Mouse (Mus musculus) intestine, embryonic 15.5 days (tissue): ENCODE results near the gene Ankrd34a. TPM values are rescaled to one million over a fixed set of nuclear protein-coding genes. Genes with fewer than 3 reads are reported as not detected.
A peak's percentile ranks its signal among the peaks of the same experiment; 100 is the strongest.

Source experiments
- ATAC-seq: fragments of 200-750 bp; cut with Nextera tagmentation; 2 replicates; pipeline ENCODE4 v1.8.0; 2017; ENCODE audit warnings: moderate TSS enrichment, moderate library complexity
- H3K27ac ChIP-seq: fragments of 300-500 bp; sonication (generic); 2 replicates; pipeline ENCODE4 v1.5.1; 2015; ENCODE audit warnings: mild to moderate bottlenecking, inconsistent platforms
- H3K27me3 ChIP-seq: fragments of 300-500 bp; sonication (generic); replicated peaks from 2 replicates; pipeline ENCODE4 v1.6.1; 2015; ENCODE audit warnings: inconsistent platforms
- H3K36me3 ChIP-seq: fragments of 300-500 bp; sonication (generic); 2 replicates; pipeline ENCODE4 v1.6.1; 2015; ENCODE audit warnings: inconsistent platforms
- H3K4me1 ChIP-seq: fragments of 300-500 bp; sonication (generic); replicated peaks from 2 replicates; pipeline ENCODE4 v1.6.1; 2015; ENCODE audit warnings: inconsistent platforms
- H3K4me2 ChIP-seq: fragments of 300-500 bp; sonication (generic); replicated peaks from 2 replicates; pipeline ENCODE4 v1.6.1; 2015; ENCODE audit warnings: mild to moderate bottlenecking, inconsistent platforms
- H3K4me3 ChIP-seq: fragments of 300-500 bp; sonication (generic); replicated peaks from 2 replicates; pipeline ENCODE4 v1.5.1; 2015; ENCODE audit warnings: inconsistent platforms
- H3K9ac ChIP-seq: fragments of 300-500 bp; sonication (generic); 2 replicates; pipeline ENCODE4 v1.6.1; 2015; ENCODE audit warnings: inconsistent platforms
- H3K9me3 ChIP-seq: fragments of 300-500 bp; sonication (generic); 2 replicates; pipeline ENCODE4 v1.6.1; 2016; ENCODE audit warnings: inconsistent platforms
- WGBS: fragments of 180-500 bp; shearing (Covaris S2); methylation state at CpG from one replicate; pipeline ENCODE4 v1.1.7; 2015; 5-methylcytosine and 5-hydroxymethylcytosine counted together
- polyA plus RNA-seq: library from polyadenylated mRNA; unstranded; fragments of >200 nt; fragmentation: Nextera tagmentation; extraction: Ambion mirVana; gene quantifications from 2 replicates; pipeline ENCODE4 v1.2.1, GENCODE M21; 2015

Gene Ankrd34a
- polyA plus RNA-seq, 1 experiment from 2014 or later = 2.3 TPM

DNA sequence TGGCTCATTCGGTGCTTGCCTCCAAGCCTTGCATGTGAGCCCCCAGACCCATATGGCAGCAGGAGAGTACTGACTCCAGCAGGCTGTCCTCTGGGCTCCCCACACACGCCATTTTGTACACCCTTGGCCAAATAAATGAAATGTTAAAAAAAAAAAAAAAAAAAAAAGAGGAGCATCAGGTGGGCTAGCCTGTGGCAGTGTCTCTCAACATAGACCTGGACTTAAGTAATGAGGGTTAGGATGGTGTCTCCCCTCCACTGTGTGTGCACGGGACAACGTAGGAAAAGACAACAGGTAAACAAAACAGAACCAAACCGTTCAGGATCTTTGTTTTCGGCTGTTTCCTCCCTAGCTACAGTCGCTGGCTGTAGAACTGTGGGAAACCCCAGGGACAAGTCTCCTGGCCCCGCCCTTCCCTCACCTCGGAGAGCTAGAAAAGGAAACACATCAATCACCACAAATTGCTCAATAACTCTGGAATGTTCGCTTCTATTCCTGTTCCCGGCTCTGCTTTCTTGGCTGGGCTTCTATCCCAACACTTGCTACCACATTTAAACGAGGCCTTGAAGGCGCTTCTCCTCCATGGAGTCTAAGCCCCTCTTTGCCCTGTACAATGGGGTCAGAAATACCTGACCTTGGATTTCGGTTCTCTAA lies 20.3 kb upstream of the Ankrd34a start:
- Histone ChIP-seq H3K9ac (no peak overlapping the region), H3K4me1 (peaks cover 26% of the 10 kb centered on the region)
- 25% methylated on average over 14 of the region's 14 CpGs for WGBS

DNA sequence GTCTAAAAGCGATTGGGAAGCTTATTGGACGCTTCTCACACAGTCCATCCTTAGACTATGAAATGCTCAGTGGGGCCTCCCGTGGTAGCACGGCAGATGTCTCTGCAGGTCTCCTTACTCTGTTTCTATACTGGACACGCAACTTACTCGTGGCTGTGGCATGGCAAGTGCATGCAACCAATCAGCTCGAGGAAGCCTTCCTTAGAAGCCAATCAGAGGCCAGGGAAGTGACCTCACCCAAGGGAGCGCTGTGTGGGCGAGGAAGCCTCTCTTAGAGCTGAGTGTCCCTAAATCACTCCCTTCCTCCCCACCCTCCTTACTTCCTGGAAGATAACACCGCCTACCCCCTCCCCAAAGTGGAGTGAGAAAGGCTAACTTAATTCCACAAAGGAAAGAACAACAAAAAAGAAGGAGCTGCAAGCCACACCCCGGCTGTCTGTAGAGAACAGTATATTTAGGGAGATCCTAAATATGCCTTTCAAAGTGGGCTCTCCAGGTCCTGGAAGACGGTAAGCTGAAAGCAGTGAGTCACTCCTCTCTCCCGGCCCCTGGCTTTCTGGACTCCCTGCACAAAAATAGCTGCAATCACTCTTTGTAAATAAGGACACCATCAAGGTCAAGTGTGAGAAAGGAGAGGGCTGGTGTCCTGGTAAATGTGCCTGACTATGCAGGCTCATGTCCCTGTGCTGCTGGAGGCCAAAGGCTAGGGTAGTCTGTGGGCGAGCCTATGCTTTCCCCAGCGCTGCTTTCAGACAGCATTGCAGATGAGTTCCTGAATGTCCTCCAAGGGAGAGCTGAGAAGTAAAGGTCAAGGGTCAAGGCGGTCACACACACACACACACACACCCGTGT lies 19.5 kb upstream of the Ankrd34a start, which contains the start of gene Gm16253:
Gene Gm16253 (plus strand): TSS at position 295 of the 852 bp plus-strand sequence.
- peak within 1 kb of the TSS; percentile 52 for H3K4me2 ChIP-seq
- H3K9me3 ChIP-seq = no peaks in the 10 kb centered on the region
- no peaks in the 10 kb centered on the region for H3K36me3 ChIP-seq
- no peak within 1 kb of the TSS for H3K9ac ChIP-seq
- H3K4me1 ChIP-seq = peaks cover 26% of the 10 kb centered on the region
- peak within 1 kb of the TSS; percentile 93 for H3K27ac ChIP-seq
- no peaks in the 10 kb centered on the region for H3K27me3 ChIP-seq
- peak within 1 kb of the TSS; percentile 9; the same call in 1 of the 2 replicates for H3K4me3 ChIP-seq
- peak; percentile 88 for ATAC-seq
- WGBS = 11% methylated on average over 17 of the region's 17 CpGs

More for the DNA sequence above, 20.3 kb upstream of the Ankrd34a start:
- Histone ChIP-seq H3K4me2 (peak overlapping the region; percentile 52), H3K27ac (peak overlapping the region; percentile 93), H3K27me3 (no peaks in the 10 kb centered on the region), H3K9me3 (no peaks in the 10 kb centered on the region), H3K4me3 (0 out of 2 replicates have a peak overlapping the region, but pooled peaks have one; percentile 9), H3K36me3 (no peaks in the 10 kb centered on the region)
- peak; percentile 68 for ATAC-seq

- no peak for ATAC-seq
- Histone ChIP-seq H3K27me3 (no peaks in the 10 kb centered on the region), H3K36me3 (no peaks in the 10 kb centered on the region), H3K4me1 (peaks cover 26% of the 10 kb centered on the region), H3K9me3 (no peaks in the 10 kb centered on the region), H3K4me2 (peak overlapping the region; percentile 52; the same call in 1 of the 2 replicates), H3K9ac (no peak overlapping the region), H3K4me3 (no peak overlapping the region), H3K27ac (peak overlapping the region; percentile 93)
- 67% methylated on average over 4 of the region's 4 CpGs for WGBS
Observed at GRCm38 (mm10) chr3:96577566-96577965, 18.9 kb upstream of the Ankrd34a start.

DNA sequence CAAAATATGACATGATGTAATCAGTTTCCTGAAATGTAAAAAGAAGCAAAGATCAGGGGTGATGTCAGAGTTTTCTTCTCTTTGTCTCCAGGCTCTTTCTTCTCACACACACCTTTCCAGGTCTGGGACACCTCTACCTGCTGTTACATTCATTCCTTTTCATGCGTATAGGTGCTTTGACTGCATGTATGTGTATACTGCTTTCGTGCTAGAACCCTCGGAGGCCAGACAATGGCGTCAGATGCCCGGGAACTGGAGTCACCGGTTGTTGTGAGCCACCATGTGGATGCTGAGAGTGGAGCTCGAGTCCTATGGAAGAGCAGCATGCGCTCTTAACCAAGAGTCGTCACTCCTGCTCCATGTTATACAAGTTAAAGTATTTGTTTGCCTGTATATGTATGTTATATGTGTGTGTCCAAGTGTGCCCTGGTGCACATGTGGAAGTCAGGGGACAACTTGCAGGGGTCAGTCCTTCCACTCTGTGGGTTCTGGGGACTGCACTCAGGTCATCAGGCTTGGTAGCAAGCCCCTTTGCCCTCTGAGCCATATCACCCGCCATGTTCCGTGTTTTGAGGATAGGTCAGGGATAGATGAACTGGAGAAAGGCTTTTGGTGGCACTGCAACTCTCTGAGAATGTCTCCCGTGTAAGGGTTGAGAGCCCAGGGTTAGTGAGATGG lies 17.7 kb upstream of the Ankrd34a start:
- Histone ChIP-seq H3K4me2 (no peak overlapping the region), H3K4me3 (no peak overlapping the region), H3K9me3 (no peaks in the 10 kb centered on the region), H3K27me3 (no peaks in the 10 kb centered on the region), H3K27ac (no peak overlapping the region), H3K36me3 (no peaks in the 10 kb centered on the region), H3K4me1 (peaks cover 26% of the 10 kb centered on the region), H3K9ac (no peak overlapping the region)
- WGBS = 82% methylated on average over 12 of the region's 12 CpGs
- no peak for ATAC-seq

GRCm38 (mm10) chr3:96579239-96579750 lies 17.1 kb upstream of the Ankrd34a start:
- Histone ChIP-seq H3K27me3 (no peaks in the 10 kb centered on the region), H3K9ac (no peak overlapping the region), H3K4me3 (no peak overlapping the region), H3K4me1 (peaks cover 26% of the 10 kb centered on the region), H3K36me3 (no peaks in the 10 kb centered on the region), H3K27ac (no peak overlapping the region), H3K4me2 (no peak overlapping the region), H3K9me3 (no peaks in the 10 kb centered on the region)
- ATAC-seq = no peak
- WGBS = 79% methylated on average over 4 of the region's 4 CpGs

GRCm38 (mm10) chr3:96579885-96580454 lies 16.5 kb upstream of the Ankrd34a start:
- H3K27me3 ChIP-seq = no peaks in the 10 kb centered on the region
- 11% methylated on average over 16 of the region's 16 CpGs for WGBS
- no peak overlapping the region for H3K9ac ChIP-seq
- no peaks in the 10 kb centered on the region for H3K36me3 ChIP-seq
- 0 out of 2 replicates have a peak, but pooled peaks have one; percentile 26 for ATAC-seq
- no peaks in the 10 kb centered on the region for H3K9me3 ChIP-seq
- H3K27ac ChIP-seq = no peak overlapping the region
- peaks cover 26% of the 10 kb centered on the region for H3K4me1 ChIP-seq
- peak overlapping the region; percentile 52 for H3K4me2 ChIP-seq
- no peak overlapping the region for H3K4me3 ChIP-seq

DNA sequence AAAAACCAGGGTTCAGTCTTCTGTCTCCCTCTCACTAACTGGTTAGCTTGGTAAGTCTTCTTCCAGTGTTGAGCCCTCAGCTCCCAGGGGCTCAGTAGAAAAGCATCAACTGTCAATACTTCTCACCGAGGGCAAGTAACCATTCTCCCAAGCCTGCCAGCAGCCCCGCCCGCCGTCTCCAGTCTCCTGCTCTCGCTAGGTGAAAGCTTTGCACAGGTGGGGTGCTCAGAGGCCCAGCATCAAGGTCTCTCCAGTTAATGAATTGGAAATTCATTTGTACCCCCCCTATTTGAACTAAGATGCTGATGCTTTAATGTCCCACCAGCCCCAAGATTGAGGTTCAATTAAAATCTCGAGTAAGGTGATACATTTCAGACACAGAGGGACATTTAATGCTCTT lies 15.3 kb upstream of the Ankrd34a start:
- Histone ChIP-seq H3K9ac (0 out of 2 replicates have a peak overlapping the region, but pooled peaks have one; percentile 8), H3K4me1 (peaks cover 15% of the 10 kb centered on the region), H3K36me3 (no peaks in the 10 kb centered on the region), H3K9me3 (no peaks in the 10 kb centered on the region), H3K27me3 (no peaks in the 10 kb centered on the region), H3K4me3 (no peak overlapping the region), H3K4me2 (no peak overlapping the region), H3K27ac (no peak overlapping the region)
- 57% methylated on average over 6 of the region's 6 CpGs for WGBS
- no peak for ATAC-seq

GRCm38 (mm10) chr3:96581771-96582515 lies 14.5 kb upstream of the Ankrd34a start:
- no peak for ATAC-seq
- no peak overlapping the region for H3K4me3 ChIP-seq
- peaks cover 9% of the 10 kb centered on the region for H3K4me1 ChIP-seq
- H3K4me2 ChIP-seq = no peak overlapping the region
- no peaks in the 10 kb centered on the region for H3K36me3 ChIP-seq
- H3K27ac ChIP-seq = no peak overlapping the region
- no peaks in the 10 kb centered on the region for H3K9me3 ChIP-seq
- H3K9ac ChIP-seq = 0 out of 2 replicates have a peak overlapping the region, but pooled peaks have one; percentile 8
- H3K27me3 ChIP-seq = no peaks in the 10 kb centered on the region
- WGBS = 84% methylated on average over 16 of the region's 16 CpGs

GRCm38 (mm10) chr3:96583386-96583785 lies 13.1 kb upstream of the Ankrd34a start:
- no peak overlapping the region for H3K27ac ChIP-seq
- ATAC-seq = no peak
- no peaks in the 10 kb centered on the region for H3K27me3 ChIP-seq
- no peaks in the 10 kb centered on the region for H3K9me3 ChIP-seq
- H3K36me3 ChIP-seq = no peaks in the 10 kb centered on the region
- H3K4me3 ChIP-seq = no peak overlapping the region
- no peak overlapping the region for H3K9ac ChIP-seq
- 0 out of 2 replicates have a peak, but pooled peaks cover 3% of the 10 kb centered on the region for H3K4me1 ChIP-seq
- H3K4me2 ChIP-seq = no peak overlapping the region
- 89% methylated on average over 5 of the region's 5 CpGs for WGBS

DNA sequence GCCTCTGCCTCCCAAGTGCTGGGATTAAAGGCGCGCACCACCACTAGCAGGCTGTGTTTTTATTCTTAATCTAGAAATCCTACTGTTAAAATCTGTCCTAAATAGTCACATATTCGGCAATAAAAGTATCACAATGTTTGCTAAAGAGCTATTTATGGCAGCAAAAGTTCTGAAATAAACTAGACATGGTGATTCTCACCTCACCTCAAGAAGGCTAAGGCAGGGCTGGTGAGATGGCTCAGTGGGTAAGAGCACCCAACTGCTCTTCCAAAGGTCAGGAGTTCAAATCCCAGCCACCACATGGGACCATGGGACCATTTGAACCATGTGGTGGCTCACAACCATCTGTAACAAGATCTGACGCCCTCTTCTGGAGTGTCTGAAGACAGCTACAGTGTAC lies 5.8 kb upstream of the Ankrd34a start:
- H3K4me3 ChIP-seq = no peak overlapping the region
- no peak for ATAC-seq

GRCm38 (mm10) chr3:96593374-96593773 lies 3.1 kb upstream of the Ankrd34a start:
- peak overlapping the region; percentile 88 for H3K27ac ChIP-seq
- H3K4me1 ChIP-seq = peaks cover 31% of the 10 kb centered on the region
- H3K36me3 ChIP-seq = no peaks in the 10 kb centered on the region
- under 1% methylated on average over 10 of the region's 10 CpGs for WGBS
- ATAC-seq = peak; percentile 14
- peak overlapping the region; percentile 57 for H3K4me3 ChIP-seq
- H3K27me3 ChIP-seq = peaks cover 22% of the 10 kb centered on the region
- peak overlapping the region; percentile 69 for H3K9ac ChIP-seq
- H3K4me2 ChIP-seq = peak overlapping the region; percentile 78
- H3K9me3 ChIP-seq = no peaks in the 10 kb centered on the region

More for the DNA sequence above, 5.8 kb upstream of the Ankrd34a start:
- WGBS = 78% methylated on average over 4 of the region's 4 CpGs
- no peaks in the 10 kb centered on the region for H3K9me3 ChIP-seq
- no peak overlapping the region for H3K4me2 ChIP-seq
- 0 out of 2 replicates have a peak, but pooled peaks cover 5% of the 10 kb centered on the region for H3K4me1 ChIP-seq
- H3K9ac ChIP-seq = no peak overlapping the region
- no peaks in the 10 kb centered on the region for H3K36me3 ChIP-seq
- peaks cover 6% of the 10 kb centered on the region; the same call in 1 of the 2 replicates for H3K27me3 ChIP-seq
- no peak overlapping the region for H3K27ac ChIP-seq
